8 mouse cellular contexts compared by ENCODE assay signal in the genomic region with DNA sequence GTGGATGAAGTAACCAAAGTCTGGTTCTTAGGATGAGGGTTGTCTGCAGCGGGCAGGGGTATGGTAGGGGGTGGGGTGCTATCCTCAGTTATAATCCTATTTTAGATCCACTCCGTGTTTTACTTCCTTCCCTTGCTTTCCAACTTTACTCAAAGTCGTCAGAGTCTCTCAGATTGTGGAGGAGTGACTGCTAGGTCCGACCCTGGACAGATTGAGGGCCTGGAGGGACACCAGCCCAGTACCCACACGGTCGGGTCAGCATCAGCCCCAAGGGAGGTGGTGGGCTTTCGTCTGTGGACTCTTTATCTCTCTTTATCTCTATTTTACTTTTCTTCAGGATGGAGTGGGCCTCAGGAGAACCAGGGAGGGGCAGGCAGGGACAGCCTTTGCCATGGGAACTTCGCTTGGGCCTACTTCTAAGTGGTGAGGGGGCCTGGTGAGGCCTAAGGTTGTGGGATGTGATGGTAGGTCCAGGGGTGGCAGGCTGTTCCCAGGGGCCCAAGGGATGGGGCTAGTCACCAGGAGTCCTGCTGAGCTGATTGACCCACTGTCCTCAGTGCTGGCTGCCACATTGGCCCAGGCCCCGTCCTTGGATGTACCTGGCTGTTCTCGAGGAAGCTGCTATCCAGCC. TPM values are rescaled to one million over a fixed set of nuclear protein-coding genes. Genes with fewer than 3 reads are reported as not detected.
DNase-seq lines count a peak whose midpoint lies in the region; ATAC-seq lines count a peak whose summit lies in the region.

Lamb2 (plus strand) TSS at position 16 of the 631 bp plus-strand sequence.

- intact Hi-C loops in left cerebral cortex, postnatal 25 days (cut with DNase I) = no loop called here

- H3K9me3 ChIP-seq in hindbrain, embryonic 12.5 days (replicated peaks) = no peaks in the 10 kb centered on the region
- H3K9me3 ChIP-seq in midbrain, embryonic 12.5 days = no peaks in the 10 kb centered on the region

- peak within 1 kb of the TSS; percentile 34 for H3K4me3 ChIP-seq in hindbrain, embryonic 12.5 days
- peak within 1 kb of the TSS; percentile 48 for H3K4me3 ChIP-seq in midbrain, embryonic 12.5 days

- H3K27ac ChIP-seq in hindbrain, embryonic 12.5 days = peak within 1 kb of the TSS; percentile 70
- peak within 1 kb of the TSS; percentile 75 for H3K27ac ChIP-seq in midbrain, embryonic 12.5 days (replicated peaks)

- ATAC-seq in hindbrain, embryonic 12.5 days (ENCODE audit: low FRiP score) = peak; percentile 35; the same call in 1 of the 2 replicates
- ATAC-seq in midbrain, embryonic 12.5 days (ENCODE audit: low FRiP score, low read depth) = peak; percentile 73
- ATAC-seq in cerebellum, adult (ENCODE audit: insufficient number of reproducible peaks, low FRiP score, low TSS enrichment) = no peak

- peak; percentile 82 for DNase-seq in ES-CJ7 (ENCODE audit: low read depth, low spot score)
- DNase-seq in adrenal gland, postnatal 10 days = peak; percentile 57
- peak; percentile 89 for DNase-seq in forelimb bud, embryonic 11.5 days (ENCODE audit: low read depth, low spot score)
- peak in 1 of 2 experiments; percentile 14 for DNase-seq in left cerebral cortex, postnatal 25 days (ENCODE audit: low spot score in 2 of 2)
- no peak for DNase-seq in thymus, adult 18-20 months

- 14% methylated on average over 10 of the region's 10 CpGs for WGBS in hindbrain, embryonic 12.5 days
- WGBS in midbrain, embryonic 12.5 days = 7% methylated on average over 10 of the region's 10 CpGs

- H3K4me2 ChIP-seq in hindbrain, embryonic 12.5 days (replicated peaks) = peak within 1 kb of the TSS; percentile 60
- peak within 1 kb of the TSS; percentile 68 for H3K4me2 ChIP-seq in midbrain, embryonic 12.5 days (replicated peaks)

- H3K9ac ChIP-seq in hindbrain, embryonic 12.5 days = peak within 1 kb of the TSS; percentile 69
- H3K9ac ChIP-seq in midbrain, embryonic 12.5 days (replicated peaks) = peak within 1 kb of the TSS; percentile 62

- H3K4me1 ChIP-seq in hindbrain, embryonic 12.5 days = peaks cover 22% of the 10 kb centered on the region
- H3K4me1 ChIP-seq in midbrain, embryonic 12.5 days = peaks cover 24% of the 10 kb centered on the region

- no peaks in the 10 kb centered on the region for H3K27me3 ChIP-seq in hindbrain, embryonic 12.5 days
- no peaks in the 10 kb centered on the region for H3K27me3 ChIP-seq in midbrain, embryonic 12.5 days

- H3K36me3 ChIP-seq in hindbrain, embryonic 12.5 days = peaks cover 14% of the 10 kb centered on the region
- H3K36me3 ChIP-seq in midbrain, embryonic 12.5 days = peaks cover 18% of the 10 kb centered on the region

RNA-seq across cellular contexts. Expression of gene Lamb2, which starts in this region (rescaled TPM):
- total RNA-seq in adrenal gland, postnatal 10 days (2021) = 100 to 1,000 TPM; 108 to 131 TPM
- polyA plus RNA-seq in hindbrain, embryonic 12.5 days (2016; fragmentation: Nextera tagmentation; extraction: Ambion mirVana) = 44.1 and 44.8 TPM in 2 replicates
- total RNA-seq in left cerebral cortex, postnatal 25 days (2021) = 10 to 100 TPM; 30.6 to 31.9 TPM
- polyA plus RNA-seq in midbrain, embryonic 12.5 days (2016; fragmentation: Nextera tagmentation; extraction: Ambion mirVana) = 42.2 and 44.0 TPM in 2 replicates

Comparison
In these comparisons a context has a peak if more than half of its experiments do, and no peak if none do; other contexts are left out.
1. DNase-seq: peak in ES-CJ7 (single experiment), adrenal gland, postnatal 10 days (single experiment) and forelimb bud, embryonic 11.5 days (single experiment); none in thymus, adult 18-20 months (0 of 2).